Mouse (Mus musculus): ENCODE data around the gene Gde1. TPM values are rescaled to one million over a fixed set of nuclear protein-coding genes. Genes with fewer than 3 reads are reported as not detected.
A peak's percentile ranks its signal among the peaks of the same experiment; 100 is the strongest.

Gene Gde1
- total and polyA plus RNA-seq, 3 experiments: 19.8 to 51.1 (median 42.0) TPM

GRCm38 (mm10) chr7:118740532-118741338 lies 35.2 kb upstream of the Gde1 start:
- H3K9me3 ChIP-seq (replicated peaks): no peaks in the 10 kb centered on the region
- ATAC-seq (ENCODE audit: extremely low read depth, insufficient number of reproducible peaks, low FRiP score, poor library complexity, severe bottlenecking) (peak; percentile 94), DNase-seq (ENCODE audit: low spot score) (peak; percentile 78)
- H3K27me3 ChIP-seq (ENCODE audit: insufficient read depth, low read length): no peaks in the 10 kb centered on the region
- no peak for TF ChIP-seq GATA2 (IDR thresholded peaks at IDR 0.05; ENCODE audit: borderline replicate concordance, low read depth, low read length)
- TF ChIP-seq GATA1 (IDR thresholded peaks at IDR 0.05; ENCODE audit: borderline replicate concordance, low read length): no peak
- no peak for TF ChIP-seq TAL1 (conservative IDR thresholded peaks at IDR 0.05; ENCODE audit: low read depth, low read length)
- no peak for TF ChIP-seq POLR2AphosphoS5 (IDR thresholded peaks at IDR 0.05; ENCODE audit: insufficient replicate concordance, low read depth, low read length)
- TF ChIP-seq CTCF (IDR thresholded peaks at IDR 0.05; ENCODE audit: low read depth, low read length): no peak
- peaks cover 43% of the 10 kb centered on the region for H3K36me3 ChIP-seq (replicated peaks)
- peaks cover 27% of the 10 kb centered on the region for H3K4me1 ChIP-seq (ENCODE audit: insufficient read depth, low read depth, low read length)
- H3K4me3 ChIP-seq (ENCODE audit: low read depth, low read length): peak overlapping the region; percentile 83

GRCm38 (mm10) chr7:118739975-118740531 lies 34.5 kb upstream of the Gde1 start, which contains the start of gene Vps35l:
Vps35l (plus strand) TSS chr7:118740226.
- DNase-seq (ENCODE audit: low spot score): peak; percentile 44
- Histone ChIP-seq H3K36me3 (replicated peaks) (peaks cover 41% of the 10 kb centered on the region), H3K4me3 (ENCODE audit: low read depth, low read length) (peak within 1 kb of the TSS; percentile 83), H3K9me3 (replicated peaks) (no peaks in the 10 kb centered on the region), H3K27me3 (ENCODE audit: insufficient read depth, low read length) (no peaks in the 10 kb centered on the region), H3K4me1 (ENCODE audit: insufficient read depth, low read depth, low read length) (peaks cover 27% of the 10 kb centered on the region)
- TF ChIP-seq GATA1 (IDR thresholded peaks at IDR 0.05; ENCODE audit: borderline replicate concordance, low read length) (no peak), GATA2 (IDR thresholded peaks at IDR 0.05; ENCODE audit: borderline replicate concordance, low read depth, low read length) (no peak), POLR2AphosphoS5 (IDR thresholded peaks at IDR 0.05; ENCODE audit: insufficient replicate concordance, low read depth, low read length) (no peak), CTCF (IDR thresholded peaks at IDR 0.05; ENCODE audit: low read depth, low read length) (peak; percentile 76)
- peak; percentile 61 for ATAC-seq (ENCODE audit: extremely low read depth, insufficient number of reproducible peaks, low FRiP score, poor library complexity, severe bottlenecking)

GRCm38 (mm10) chr7:118738730-118739129 lies 33.2 kb upstream of the Gde1 start:
- DNase-seq (ENCODE audit: low spot score) (no peak), ATAC-seq (ENCODE audit: extremely low read depth, insufficient number of reproducible peaks, low FRiP score, poor library complexity, severe bottlenecking) (no peak)
- Histone ChIP-seq H3K4me1 (ENCODE audit: insufficient read depth, low read depth, low read length) (peaks cover 27% of the 10 kb centered on the region), H3K9me3 (replicated peaks) (no peaks in the 10 kb centered on the region), H3K27me3 (ENCODE audit: insufficient read depth, low read length) (no peaks in the 10 kb centered on the region), H3K4me3 (ENCODE audit: low read depth, low read length) (no peak overlapping the region), H3K36me3 (replicated peaks) (peaks cover 39% of the 10 kb centered on the region)
- TF ChIP-seq TAL1 (conservative IDR thresholded peaks at IDR 0.05; ENCODE audit: low read depth, low read length) (no peak), CTCF (IDR thresholded peaks at IDR 0.05; ENCODE audit: low read depth, low read length) (no peak), POLR2AphosphoS5 (IDR thresholded peaks at IDR 0.05; ENCODE audit: insufficient replicate concordance, low read depth, low read length) (no peak), GATA2 (IDR thresholded peaks at IDR 0.05; ENCODE audit: borderline replicate concordance, low read depth, low read length) (no peak), GATA1 (IDR thresholded peaks at IDR 0.05; ENCODE audit: borderline replicate concordance, low read length) (no peak)

- TF ChIP-seq GATA1 (IDR thresholded peaks at IDR 0.05; ENCODE audit: borderline replicate concordance, low read length): no peak
- TF ChIP-seq POLR2AphosphoS5 (IDR thresholded peaks at IDR 0.05; ENCODE audit: insufficient replicate concordance, low read depth, low read length): no peak
- TF ChIP-seq GATA2 (IDR thresholded peaks at IDR 0.05; ENCODE audit: borderline replicate concordance, low read depth, low read length): no peak
- TF ChIP-seq CTCF (IDR thresholded peaks at IDR 0.05; ENCODE audit: low read depth, low read length): no peak
- no peak for TF ChIP-seq TAL1 (conservative IDR thresholded peaks at IDR 0.05; ENCODE audit: low read depth, low read length)
- no peaks in the 10 kb centered on the region for H3K9me3 ChIP-seq (replicated peaks)
- peaks cover 70% of the 10 kb centered on the region for H3K36me3 ChIP-seq (replicated peaks)
- no peak for ATAC-seq (ENCODE audit: extremely low read depth, insufficient number of reproducible peaks, low FRiP score, poor library complexity, severe bottlenecking)
- no peaks in the 10 kb centered on the region for H3K4me1 ChIP-seq (ENCODE audit: insufficient read depth, low read depth, low read length)
- H3K4me3 ChIP-seq (ENCODE audit: low read depth, low read length): no peak overlapping the region
- no peak for DNase-seq (ENCODE audit: low spot score)
- H3K27me3 ChIP-seq (ENCODE audit: insufficient read depth, low read length): no peaks in the 10 kb centered on the region
These were observed 27.6 kb upstream of the Gde1 start for GRCm38 (mm10) chr7:118733225-118733624.

- no peak for TF ChIP-seq GATA1 (IDR thresholded peaks at IDR 0.05; ENCODE audit: borderline replicate concordance, low read length)
- TF ChIP-seq CTCF (IDR thresholded peaks at IDR 0.05; ENCODE audit: low read depth, low read length): no peak
- no peak for TF ChIP-seq POLR2AphosphoS5 (IDR thresholded peaks at IDR 0.05; ENCODE audit: insufficient replicate concordance, low read depth, low read length)
- no peak for TF ChIP-seq GATA2 (IDR thresholded peaks at IDR 0.05; ENCODE audit: borderline replicate concordance, low read depth, low read length)
- no peak for TF ChIP-seq TAL1 (conservative IDR thresholded peaks at IDR 0.05; ENCODE audit: low read depth, low read length)
- no peaks in the 10 kb centered on the region for H3K27me3 ChIP-seq (ENCODE audit: insufficient read depth, low read length)
- no peak overlapping the region for H3K4me3 ChIP-seq (ENCODE audit: low read depth, low read length)
- no peaks in the 10 kb centered on the region for H3K4me1 ChIP-seq (ENCODE audit: insufficient read depth, low read depth, low read length)
- H3K9me3 ChIP-seq (replicated peaks): no peaks in the 10 kb centered on the region
- no peak for ATAC-seq (ENCODE audit: extremely low read depth, insufficient number of reproducible peaks, low FRiP score, poor library complexity, severe bottlenecking)
- H3K36me3 ChIP-seq (replicated peaks): peaks cover 77% of the 10 kb centered on the region
- no peak for DNase-seq (ENCODE audit: low spot score)
These were observed 26.2 kb upstream of the Gde1 start for GRCm38 (mm10) chr7:118731781-118732180.

DNA sequence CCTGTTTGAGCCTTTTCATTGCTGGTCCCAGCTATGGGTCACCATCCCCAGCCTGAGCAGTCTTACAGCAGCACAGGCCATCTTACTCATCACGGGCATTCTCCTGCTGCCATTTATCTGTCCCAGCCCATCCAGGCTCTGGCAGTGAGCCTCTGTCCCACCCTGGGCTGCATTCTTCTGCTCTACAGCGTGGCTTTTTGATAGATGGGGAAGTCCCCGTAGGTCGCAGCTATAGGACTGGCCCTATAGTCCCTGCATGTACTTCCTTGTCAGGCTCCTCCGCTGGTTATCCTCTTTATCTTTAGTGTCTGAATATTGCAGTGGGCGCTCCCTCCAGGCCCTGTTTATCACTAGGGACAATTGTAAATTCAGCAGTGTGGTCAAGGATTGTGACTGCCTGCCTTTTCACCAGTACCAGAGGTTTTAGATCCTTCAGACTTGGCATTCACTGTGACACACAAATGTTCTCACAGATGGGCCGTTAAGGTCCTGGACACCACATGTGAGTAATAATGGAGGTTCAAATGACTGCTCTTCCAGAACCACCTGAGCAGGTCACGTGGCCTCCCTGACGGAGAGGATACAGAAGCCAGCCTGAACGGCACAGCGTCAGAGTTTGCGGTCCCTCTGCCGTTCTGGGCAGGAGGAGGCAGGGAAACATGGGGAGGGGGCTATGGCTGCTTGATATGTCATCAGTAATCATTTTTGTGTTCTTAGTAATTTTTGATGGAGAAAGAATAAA lies 23.4 kb upstream of the Gde1 start:
- no peak for DNase-seq (ENCODE audit: low spot score)
- TF ChIP-seq GATA1 (IDR thresholded peaks at IDR 0.05; ENCODE audit: borderline replicate concordance, low read length) (no peak), CTCF (IDR thresholded peaks at IDR 0.05; ENCODE audit: low read depth, low read length) (no peak)
- no peak for ATAC-seq (ENCODE audit: extremely low read depth, insufficient number of reproducible peaks, low FRiP score, poor library complexity, severe bottlenecking)
- Histone ChIP-seq H3K27me3 (ENCODE audit: insufficient read depth, low read length) (no peaks in the 10 kb centered on the region), H3K36me3 (replicated peaks) (peaks cover 85% of the 10 kb centered on the region), H3K9me3 (replicated peaks) (no peaks in the 10 kb centered on the region), H3K4me3 (ENCODE audit: low read depth, low read length) (no peak overlapping the region), H3K4me1 (ENCODE audit: insufficient read depth, low read depth, low read length) (no peaks in the 10 kb centered on the region)
